Mouse (Mus musculus): ENCODE measurements around the gene Scimp. TPM values are rescaled to one million over a fixed set of nuclear protein-coding genes. Genes with fewer than 3 reads are reported as not detected.
A peak's percentile ranks its signal among the peaks of the same experiment; 100 is the strongest.

Scimp gene
- total and polyA plus RNA-seq, 2 experiments, result 1.9 to 2.0 TPM

- Histone ChIP-seq H3K79me2 (ENCODE audit: control insufficient read depth, insufficient read depth, low read length) (no peaks in the 10 kb centered on the region), H3K9ac (ENCODE audit: low read depth, low read length) (no peak overlapping the region), H3K27ac (replicated peaks; ENCODE audit: insufficient read depth, low read depth, low read length) (no peak overlapping the region), H3K4me1 (ENCODE audit: control insufficient read depth, insufficient read depth, low read length) (peaks cover 6% of the 10 kb centered on the region), H3K36me3 (ENCODE audit: control insufficient read depth, insufficient read depth, low read length) (no peaks in the 10 kb centered on the region), H3K4me3 (ENCODE audit: insufficient read depth, low read depth, low read length) (no peak overlapping the region), H3K27me3 (ENCODE audit: control insufficient read depth, insufficient read depth, low read length) (no peaks in the 10 kb centered on the region)
- no peak for DNase-seq (ENCODE audit: extremely low read depth, low read depth, low spot score)
- 69% methylated on average over 4 of the region's 4 CpGs for WGBS
- TF ChIP-seq CTCF (IDR thresholded peaks at IDR 0.05; ENCODE audit: low read depth, low read length) (no peak), POLR2A (IDR thresholded peaks at IDR 0.05; ENCODE audit: extremely low read depth, insufficient read depth, low read length) (no peak)
These were observed 59.9 kb downstream of the Scimp start for GRCm38 (mm10) chr11:70752337-70753017.

- DNase-seq (ENCODE audit: extremely low read depth, low read depth, low spot score), result peak; percentile 77
- TF ChIP-seq POLR2A (IDR thresholded peaks at IDR 0.05; ENCODE audit: extremely low read depth, insufficient read depth, low read length) (no peak), CTCF (IDR thresholded peaks at IDR 0.05; ENCODE audit: low read depth, low read length) (no peak)
- Histone ChIP-seq H3K27me3 (ENCODE audit: control insufficient read depth, insufficient read depth, low read length) (no peaks in the 10 kb centered on the region), H3K27ac (replicated peaks; ENCODE audit: insufficient read depth, low read depth, low read length) (peak overlapping the region; percentile 44; the same call in 1 of the 2 replicates), H3K9ac (ENCODE audit: low read depth, low read length) (no peak overlapping the region), H3K4me3 (ENCODE audit: insufficient read depth, low read depth, low read length) (no peak overlapping the region), H3K79me2 (ENCODE audit: control insufficient read depth, insufficient read depth, low read length) (no peaks in the 10 kb centered on the region), H3K4me1 (ENCODE audit: control insufficient read depth, insufficient read depth, low read length) (peaks cover 16% of the 10 kb centered on the region), H3K36me3 (ENCODE audit: control insufficient read depth, insufficient read depth, low read length) (no peaks in the 10 kb centered on the region)
- 41% methylated on average over 4 of the region's 4 CpGs for WGBS
These were observed 64.4 kb downstream of the Scimp start for GRCm38 (mm10) chr11:70747876-70748545.

GRCm38 (mm10) chr11:70745636-70746035, 66.8 kb downstream of the Scimp start:
- H3K27ac ChIP-seq (replicated peaks; ENCODE audit: insufficient read depth, low read depth, low read length), result peak overlapping the region; percentile 1; the same call in 1 of the 2 replicates
- no peak for TF ChIP-seq CTCF (IDR thresholded peaks at IDR 0.05; ENCODE audit: low read depth, low read length)
- TF ChIP-seq POLR2A (IDR thresholded peaks at IDR 0.05; ENCODE audit: extremely low read depth, insufficient read depth, low read length), result no peak
- WGBS, result 39% methylated on average over 7 of the region's 7 CpGs
- no peaks in the 10 kb centered on the region for H3K27me3 ChIP-seq (ENCODE audit: control insufficient read depth, insufficient read depth, low read length)
- no peak overlapping the region for H3K9ac ChIP-seq (ENCODE audit: low read depth, low read length)
- no peak overlapping the region for H3K4me3 ChIP-seq (ENCODE audit: insufficient read depth, low read depth, low read length)
- no peaks in the 10 kb centered on the region for H3K79me2 ChIP-seq (ENCODE audit: control insufficient read depth, insufficient read depth, low read length)
- peaks cover 28% of the 10 kb centered on the region for H3K4me1 ChIP-seq (ENCODE audit: control insufficient read depth, insufficient read depth, low read length)
- H3K36me3 ChIP-seq (ENCODE audit: control insufficient read depth, insufficient read depth, low read length), result no peaks in the 10 kb centered on the region
- DNase-seq (ENCODE audit: extremely low read depth, low read depth, low spot score), result peak; percentile 66

GRCm38 (mm10) chr11:70742581-70743459, 69.6 kb downstream of the Scimp start:
- H3K27me3 ChIP-seq (ENCODE audit: control insufficient read depth, insufficient read depth, low read length), result no peaks in the 10 kb centered on the region
- H3K4me1 ChIP-seq (ENCODE audit: control insufficient read depth, insufficient read depth, low read length), result peaks cover 28% of the 10 kb centered on the region
- H3K27ac ChIP-seq (replicated peaks; ENCODE audit: insufficient read depth, low read depth, low read length), result peak overlapping the region; percentile 93
- no peaks in the 10 kb centered on the region for H3K36me3 ChIP-seq (ENCODE audit: control insufficient read depth, insufficient read depth, low read length)
- no peak for DNase-seq (ENCODE audit: extremely low read depth, low read depth, low spot score)
- TF ChIP-seq CTCF (IDR thresholded peaks at IDR 0.05; ENCODE audit: low read depth, low read length) (no peak), POLR2A (IDR thresholded peaks at IDR 0.05; ENCODE audit: extremely low read depth, insufficient read depth, low read length) (no peak)
- no peak overlapping the region for H3K9ac ChIP-seq (ENCODE audit: low read depth, low read length)
- H3K79me2 ChIP-seq (ENCODE audit: control insufficient read depth, insufficient read depth, low read length), result no peaks in the 10 kb centered on the region
- no peak overlapping the region for H3K4me3 ChIP-seq (ENCODE audit: insufficient read depth, low read depth, low read length)
- 84% methylated on average over 12 of the region's 12 CpGs for WGBS

DNA sequence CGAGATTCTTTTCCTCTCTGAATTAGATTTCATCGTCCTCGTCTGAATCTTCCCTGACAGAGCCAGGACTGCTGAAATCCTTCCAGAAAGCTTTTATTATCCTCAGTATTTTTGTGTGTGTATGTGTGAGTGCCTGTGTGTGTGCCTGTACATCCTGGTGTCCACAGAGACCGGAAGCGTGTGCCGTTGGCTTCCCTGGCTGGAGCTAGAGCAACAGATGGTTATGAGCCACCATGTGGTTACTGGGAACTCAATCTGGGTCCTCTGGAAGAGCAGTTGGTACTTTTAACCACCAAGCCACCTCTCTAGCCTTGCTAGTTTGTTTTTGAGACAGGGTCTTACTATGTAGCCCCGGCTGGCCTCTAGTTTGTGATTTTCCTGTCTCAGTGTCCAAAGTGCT, 70.3 kb downstream of the Scimp start:
- no peak for TF ChIP-seq POLR2A (IDR thresholded peaks at IDR 0.05; ENCODE audit: extremely low read depth, insufficient read depth, low read length)
- TF ChIP-seq CTCF (IDR thresholded peaks at IDR 0.05; ENCODE audit: low read depth, low read length), result no peak
- DNase-seq (ENCODE audit: extremely low read depth, low read depth, low spot score), result no peak
- Histone ChIP-seq H3K27me3 (ENCODE audit: control insufficient read depth, insufficient read depth, low read length) (no peaks in the 10 kb centered on the region), H3K9ac (ENCODE audit: low read depth, low read length) (peak overlapping the region; percentile 55), H3K79me2 (ENCODE audit: control insufficient read depth, insufficient read depth, low read length) (no peaks in the 10 kb centered on the region), H3K4me3 (ENCODE audit: insufficient read depth, low read depth, low read length) (no peak overlapping the region), H3K36me3 (ENCODE audit: control insufficient read depth, insufficient read depth, low read length) (no peaks in the 10 kb centered on the region), H3K27ac (replicated peaks; ENCODE audit: insufficient read depth, low read depth, low read length) (peak overlapping the region; percentile 93), H3K4me1 (ENCODE audit: control insufficient read depth, insufficient read depth, low read length) (peaks cover 27% of the 10 kb centered on the region)
- 28% methylated on average over 7 of the region's 7 CpGs for WGBS

Measured in liver, adult 2 months (tissue).